Mouse (Mus musculus): ENCODE measurements around the gene Axin1.

DNA sequence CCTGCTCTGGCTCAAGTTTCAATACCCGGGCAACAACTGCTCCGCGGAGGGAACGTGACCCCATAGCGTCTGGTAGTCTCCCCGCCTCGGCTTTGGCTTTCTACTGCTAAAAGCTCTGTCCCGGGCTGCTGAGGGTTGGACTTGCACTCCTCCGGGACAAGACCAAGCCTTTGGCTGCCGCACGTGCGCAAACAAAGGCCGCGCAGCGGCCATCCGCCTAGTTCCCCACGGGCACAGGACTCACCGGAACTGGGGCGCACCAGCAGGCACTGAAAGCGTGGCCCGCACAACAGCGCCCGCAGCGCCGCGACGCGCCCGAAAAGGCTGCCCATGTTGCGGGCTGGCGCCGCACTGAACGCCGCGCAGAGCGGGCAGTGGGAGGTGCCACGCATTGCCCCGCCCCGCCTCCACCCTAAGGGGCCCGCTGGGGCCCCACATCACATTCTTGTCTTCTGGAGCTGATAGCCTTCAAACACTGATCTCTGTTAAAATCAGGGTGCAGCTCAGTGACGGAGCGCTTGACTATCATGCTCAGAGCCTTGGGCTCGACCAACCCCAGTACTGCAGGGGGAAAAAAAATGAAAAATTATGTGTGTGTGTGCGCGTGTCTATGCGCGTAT, 43.3 kb upstream of the Axin1 start, which contains the start of gene Nme4:
- TF ChIP-seq POLR2A (IDR thresholded peaks at IDR 0.05; ENCODE audit: borderline replicate concordance, insufficient read depth, low read length) (peak; percentile 69; the same call in 1 of the 2 replicates), CTCF (IDR thresholded peaks at IDR 0.05; ENCODE audit: borderline replicate concordance, insufficient read depth, low read depth, low read length) (no peak)

Measured in cerebellum, adult 2 months (tissue).